Mouse (Mus musculus) cerebellum, adult 18-20 months (tissue): ENCODE results near the gene Krt75.
"Not testable (repeated sequence)": the region's sequence is repeated elsewhere in the genome, so short reads cannot be mapped to it uniquely, and the experiment has no call there.

Experiments used
- DNase-seq, 2 experiments: peaks; one replicate each; pipeline ENCODE4 v3.0.0; 2021

The Krt75 gene

GRCm38 (mm10) chr15:101573796-101574345 lies at the start of gene Krt75:
Gene Krt75, minus strand, starts transcription at chr15:101573904.
- no peak for DNase-seq

GRCm38 (mm10) chr15:101599123-101599522 lies 25.4 kb upstream of the Krt75 start:
- no peak for DNase-seq

GRCm38 (mm10) chr15:101588216-101588615 lies 14.5 kb upstream of the Krt75 start:
- DNase-seq, result no peak

- DNase-seq, result no peak
These were observed 10.8 kb upstream of the Krt75 start for GRCm38 (mm10) chr15:101584456-101584855.

- no peak for DNase-seq
These were observed 9.7 kb upstream of the Krt75 start for GRCm38 (mm10) chr15:101583211-101583965.

GRCm38 (mm10) chr15:101581701-101582100 lies 8.0 kb upstream of the Krt75 start:
- no peak for DNase-seq

- DNase-seq, result no peak
These were observed 1.8 kb upstream of the Krt75 start for GRCm38 (mm10) chr15:101575506-101575905.

GRCm38 (mm10) chr15:101567780-101568179 lies 5.9 kb downstream of the Krt75 start:
- no peak for DNase-seq

- DNase-seq, result no peak
These were observed 10.9 kb downstream of the Krt75 start, which contains the start of gene Krt90 for GRCm38 (mm10) chr15:101562850-101563249. Gene Krt90, minus strand, starts transcription at chr15:101562950.

- no peak for DNase-seq
These were observed 15.6 kb downstream of the Krt75 start for GRCm38 (mm10) chr15:101558034-101558646.

GRCm38 (mm10) chr15:101553169-101553568 lies 20.5 kb downstream of the Krt75 start:
- peak in 1 of 2 experiments; percentile 5 for DNase-seq

- no peak for DNase-seq
These were observed 21.5 kb downstream of the Krt75 start for GRCm38 (mm10) chr15:101552188-101552587.

GRCm38 (mm10) chr15:101550567-101550966 lies 23.1 kb downstream of the Krt75 start, which contains the start of gene Krt82:
Gene Krt82, minus strand, starts transcription at chr15:101550667.
- no peak for DNase-seq

GRCm38 (mm10) chr15:101544478-101544877 lies 29.2 kb downstream of the Krt75 start:
- no peak for DNase-seq

- peak in 1 of 2 experiments; percentile 6 for DNase-seq
These were observed 31.2 kb downstream of the Krt75 start for GRCm38 (mm10) chr15:101542543-101542942.

- DNase-seq, result no peak
These were observed 35.2 kb downstream of the Krt75 start for GRCm38 (mm10) chr15:101538580-101538900.

- no peak for DNase-seq
These were observed 35.7 kb downstream of the Krt75 start for GRCm38 (mm10) chr15:101537864-101538579.

- DNase-seq, result no peak
These were observed 37.5 kb downstream of the Krt75 start for GRCm38 (mm10) chr15:101536054-101536850.

GRCm38 (mm10) chr15:101532720-101533119 lies 41.0 kb downstream of the Krt75 start, which contains the start of gene Krt84:
Gene Krt84, minus strand, starts transcription at chr15:101532820.
- DNase-seq, result no peak

GRCm38 (mm10) chr15:101522556-101523232 lies 51.0 kb downstream of the Krt75 start:
- no peak for DNase-seq

GRCm38 (mm10) chr15:101519792-101520191 lies 53.9 kb downstream of the Krt75 start:
- DNase-seq, result peak; percentile 70 to 74

- not testable (repeated sequence) for DNase-seq
These were observed 56.5 kb downstream of the Krt75 start, which contains the start of gene Gm49425 for GRCm38 (mm10) chr15:101517161-101517560. Gene Gm49425, minus strand, starts transcription at chr15:101517261.
